Mouse (Mus musculus): ENCODE measurements at regions not wholly inside any gene's neighbourhood (a gene's known extent, or its start where the extent isn't known, plus 50 kb on each side); places are given as distances from the start of the nearest gene placed in this dataset.
"Not testable (repeated sequence)": the region's sequence is repeated elsewhere in the genome, so short reads cannot be mapped to it uniquely, and the experiment has no call there.

GRCm38 (mm10) chr7:113010150-113010549 is 56.4 kb downstream of the Rassf10 start:
- no peak for DNase-seq (ENCODE audit: low spot score in 2 of 2)

- no peak for DNase-seq (ENCODE audit: low spot score in 2 of 2)
Measured at GRCm38 (mm10) chr7:113017092-113017755, 63.5 kb downstream of the Rassf10 start.

DNA sequence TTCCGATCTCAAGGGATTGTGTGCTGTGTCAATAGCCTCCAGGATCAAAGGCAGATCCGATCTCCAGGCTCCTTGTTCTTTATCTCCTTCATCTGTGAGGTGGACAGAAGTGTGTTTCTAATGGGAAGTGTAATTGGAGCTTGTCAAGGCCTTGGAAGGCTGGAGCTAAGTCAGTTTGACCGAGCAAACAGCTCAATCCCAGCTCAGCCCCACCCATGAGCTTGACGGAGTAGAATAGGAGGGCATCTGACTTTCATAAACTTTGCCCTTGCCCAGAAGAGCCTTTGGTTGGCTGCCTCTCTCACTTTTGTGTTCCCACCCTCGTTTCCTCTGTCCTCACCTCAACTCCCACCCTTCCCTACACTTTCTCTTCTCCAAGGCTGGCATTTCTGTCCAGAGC is 67.7 kb downstream of the Rassf10 start:
- DNase-seq (ENCODE audit: low spot score in 2 of 2) = no peak

DNA sequence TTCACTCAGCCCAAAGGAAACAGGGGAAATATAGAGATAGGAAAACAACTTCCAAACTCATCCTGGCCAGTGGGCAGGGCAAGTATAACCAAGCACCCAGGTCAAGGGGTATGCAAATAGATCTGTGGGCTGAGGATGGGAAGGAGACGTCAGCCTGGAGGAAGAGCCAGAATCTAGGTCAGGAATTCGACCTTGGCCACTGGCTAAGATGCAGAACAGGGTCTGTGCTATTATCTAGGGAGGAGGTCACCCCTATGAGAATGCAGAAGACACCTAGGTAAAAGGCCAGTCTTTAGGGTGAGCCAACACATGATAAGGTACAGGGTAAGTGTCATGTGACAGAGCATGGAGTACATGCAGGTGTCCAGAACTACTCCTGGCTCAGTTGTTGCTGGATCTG is 68.8 kb downstream of the Rassf10 start:
- DNase-seq (ENCODE audit: low spot score in 2 of 2) = no peak

DNA sequence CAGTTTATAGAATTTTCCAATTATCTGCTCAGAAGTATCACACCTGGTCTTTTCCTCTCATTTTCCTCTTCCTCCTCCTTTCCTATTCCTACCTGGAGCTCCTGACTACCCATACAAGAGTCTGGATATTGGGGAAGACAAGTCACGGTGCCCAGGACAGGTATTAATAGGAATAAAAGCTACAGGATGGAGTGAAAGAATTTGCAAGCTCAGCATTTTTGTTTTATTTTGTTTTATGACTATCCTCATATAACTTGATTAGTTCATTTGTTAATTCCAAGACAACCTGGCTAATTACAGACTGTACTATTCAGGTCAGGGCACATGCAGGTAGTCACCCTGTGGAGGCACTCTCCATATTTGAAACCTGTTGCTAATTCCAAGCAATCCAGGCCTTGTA is 72.0 kb downstream of the Rassf10 start:
- no peak for DNase-seq (ENCODE audit: low spot score in 2 of 2)

DNA sequence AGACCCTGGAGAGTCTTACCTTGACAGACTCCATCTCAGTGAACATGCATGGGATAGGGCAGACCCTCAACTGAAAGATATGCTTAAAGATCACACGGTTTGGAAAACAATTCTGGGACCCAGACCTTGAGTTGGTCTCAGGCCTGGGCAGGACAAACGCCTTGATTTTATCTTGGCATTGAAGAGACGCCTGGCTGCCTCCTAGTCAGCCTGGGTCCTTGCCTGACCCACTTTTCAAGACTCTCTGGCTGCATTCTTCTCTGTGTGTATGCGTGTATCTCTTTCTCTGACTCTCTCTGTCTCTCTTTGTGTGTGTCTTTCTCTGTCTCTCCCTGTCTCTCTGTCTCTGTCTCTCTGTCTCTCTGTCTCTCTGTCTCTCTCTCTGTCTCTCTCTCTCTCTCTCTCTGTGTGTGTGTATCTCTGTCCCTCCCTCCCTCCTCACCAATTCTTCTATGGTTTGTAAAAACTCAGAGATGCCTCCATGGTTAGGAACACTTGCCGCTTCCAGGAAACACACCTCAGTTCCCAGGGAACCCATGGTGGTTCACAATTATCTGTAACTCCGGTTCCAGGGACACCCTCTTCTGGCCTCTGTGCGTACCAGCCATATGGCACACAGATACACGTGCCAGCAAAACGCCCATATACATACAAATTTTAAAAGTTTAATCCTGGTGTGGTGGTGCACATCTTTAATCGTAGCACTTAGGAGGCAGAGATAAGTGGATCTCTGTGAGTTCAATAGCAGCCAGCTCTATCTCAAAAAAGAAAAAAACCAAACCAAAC is 72.7 kb downstream of the Rassf10 start:
- no peak for DNase-seq (ENCODE audit: low spot score in 2 of 2)

DNA sequence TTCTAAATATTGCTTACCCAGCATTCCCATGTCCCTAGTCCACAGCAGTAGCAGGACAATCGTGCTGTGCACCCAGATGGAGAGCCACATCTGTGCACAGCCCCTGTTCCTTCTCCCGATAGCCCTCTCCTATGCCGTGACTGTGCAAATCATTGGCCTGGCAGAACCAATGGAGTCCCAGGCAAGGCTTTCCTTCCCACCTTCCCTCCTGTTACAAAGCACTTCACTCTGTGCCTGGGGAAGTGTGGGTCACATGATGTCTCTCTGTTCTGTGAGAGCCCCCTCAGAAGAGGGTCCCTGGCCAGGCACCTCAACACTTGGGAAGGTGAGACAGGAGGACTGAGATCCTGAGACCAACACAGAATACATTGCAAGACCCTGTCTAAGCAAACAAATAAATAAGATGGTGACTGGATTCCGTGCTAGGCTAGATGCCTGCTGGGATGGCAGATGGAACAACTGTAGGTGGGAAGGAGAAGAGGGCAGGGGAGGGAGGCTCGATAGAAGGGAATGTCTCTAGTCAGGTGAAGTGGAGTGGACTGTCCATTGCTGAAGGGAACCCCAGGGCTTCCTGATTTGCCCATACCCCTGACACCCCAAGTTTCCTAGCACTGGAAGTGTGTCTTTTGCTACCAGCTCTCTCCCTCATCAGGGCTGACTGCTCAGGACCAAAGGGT is 73.5 kb downstream of the Rassf10 start:
- DNase-seq (ENCODE audit: low spot score in 2 of 2) = no peak

DNA sequence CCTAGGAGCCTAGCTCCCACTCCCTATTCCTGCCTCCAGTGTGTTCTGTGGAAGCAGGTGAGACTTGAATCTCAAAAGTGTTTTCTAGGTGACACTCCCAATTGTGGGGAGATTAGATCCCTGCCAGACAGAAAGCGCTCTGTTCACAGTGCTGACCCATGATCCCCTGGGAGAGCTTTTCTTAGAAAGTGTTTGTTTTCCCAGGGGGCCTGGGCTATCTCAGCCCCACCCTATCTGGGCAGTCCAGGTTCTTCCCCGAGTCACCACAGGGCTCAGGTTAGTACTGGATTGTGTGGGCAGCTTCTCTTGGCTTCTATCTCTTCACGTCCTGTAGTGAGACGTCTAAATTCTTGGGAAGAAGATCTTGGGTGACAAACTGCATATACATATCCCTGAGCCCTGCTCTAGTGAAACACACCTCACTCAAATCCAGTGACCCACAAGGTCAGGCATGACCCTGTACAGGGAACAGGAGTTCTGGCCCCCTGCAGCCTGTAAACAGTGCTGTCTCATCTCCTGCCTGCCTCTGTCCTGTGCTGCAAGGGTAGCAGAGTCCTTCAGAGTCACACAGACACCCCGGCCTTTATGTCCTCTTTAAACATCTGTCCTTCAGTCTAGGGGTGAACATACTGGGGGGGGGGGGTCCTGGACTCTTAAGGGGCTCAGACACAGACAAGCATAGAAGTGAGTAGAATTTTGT is 76.4 kb downstream of the Rassf10 start:
- no peak for DNase-seq (ENCODE audit: low spot score in 2 of 2)

GRCm38 (mm10) chr7:113035751-113036150 is 82.0 kb downstream of the Rassf10 start:
- DNase-seq (ENCODE audit: low spot score in 2 of 2) = no peak

- DNase-seq (ENCODE audit: low spot score in 2 of 2) = no peak
Measured at GRCm38 (mm10) chr7:113037825-113038613, 84.3 kb downstream of the Rassf10 start.

DNA sequence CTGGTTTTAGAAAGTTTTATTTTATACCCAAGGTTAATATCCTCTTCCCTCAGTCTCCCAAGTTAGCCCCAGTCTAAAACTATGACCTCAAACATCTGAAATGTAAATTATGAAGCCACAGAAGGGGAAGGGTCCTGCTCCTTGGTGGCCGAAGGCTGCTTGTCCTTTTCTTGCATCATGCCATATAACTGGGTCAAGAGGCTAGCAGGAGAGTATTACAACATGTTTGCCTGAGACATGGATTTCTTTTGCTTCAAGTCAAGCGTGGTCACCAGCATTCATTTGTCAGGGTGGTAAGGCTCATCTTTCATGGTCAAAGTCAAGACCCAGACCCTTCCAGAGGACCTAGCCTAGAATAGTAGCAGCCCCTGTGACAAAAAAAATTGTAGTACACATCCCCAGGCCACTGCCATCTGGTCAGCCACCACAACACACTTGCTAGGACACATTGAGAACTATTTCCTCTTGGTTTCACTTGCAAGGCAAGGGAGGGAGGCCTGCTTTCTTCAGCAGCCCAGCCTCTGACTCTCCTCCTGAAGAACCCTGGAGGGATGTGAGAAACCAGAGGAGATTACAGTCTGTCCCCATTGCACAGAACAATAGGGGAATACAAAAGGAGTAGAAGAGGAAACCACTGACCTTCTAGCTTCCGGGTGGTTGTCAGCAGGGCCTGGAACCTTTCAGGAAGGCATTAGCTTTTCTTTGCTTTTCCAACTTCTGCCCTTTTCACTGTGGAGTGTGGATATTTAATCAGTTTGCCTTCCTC is 85.3 kb downstream of the Rassf10 start:
- DNase-seq (ENCODE audit: low spot score in 2 of 2) = no peak

DNA sequence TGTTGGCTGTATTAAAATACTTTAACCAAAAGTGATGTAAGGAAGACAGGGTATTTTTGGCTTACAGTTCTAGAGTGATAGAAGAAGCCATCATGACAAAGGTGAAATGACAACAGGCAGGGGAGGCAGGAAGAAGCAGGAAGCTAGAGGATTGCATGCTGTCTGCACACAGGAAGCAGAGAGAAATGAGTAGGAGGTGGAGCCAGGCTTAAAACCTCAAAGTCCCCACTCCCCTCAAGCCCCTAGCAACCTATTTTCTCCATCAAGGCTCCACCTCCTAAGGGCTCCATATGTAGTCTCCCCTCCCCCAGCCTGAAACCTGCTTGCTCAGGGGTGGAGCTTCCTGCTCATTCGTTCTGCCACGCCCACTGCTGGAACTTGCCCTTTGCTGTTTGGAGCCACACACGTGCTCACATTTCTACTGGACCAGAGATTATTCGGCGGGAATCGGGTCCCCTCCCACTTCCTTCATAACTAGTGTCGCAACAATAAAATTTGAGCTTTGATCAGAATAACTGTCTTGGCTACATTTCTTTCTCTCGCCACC is 91.9 kb downstream of the Rassf10 start:
- DNase-seq (ENCODE audit: low spot score in 2 of 2) = not testable (repeated sequence)

GRCm38 (mm10) chr7:113046406-113046805 is 92.6 kb downstream of the Rassf10 start:
- no peak for DNase-seq (ENCODE audit: low spot score in 2 of 2)

- no peak for DNase-seq (ENCODE audit: low spot score in 2 of 2)
Measured at GRCm38 (mm10) chr7:113047583-113047982, 93.8 kb downstream of the Rassf10 start.

DNA sequence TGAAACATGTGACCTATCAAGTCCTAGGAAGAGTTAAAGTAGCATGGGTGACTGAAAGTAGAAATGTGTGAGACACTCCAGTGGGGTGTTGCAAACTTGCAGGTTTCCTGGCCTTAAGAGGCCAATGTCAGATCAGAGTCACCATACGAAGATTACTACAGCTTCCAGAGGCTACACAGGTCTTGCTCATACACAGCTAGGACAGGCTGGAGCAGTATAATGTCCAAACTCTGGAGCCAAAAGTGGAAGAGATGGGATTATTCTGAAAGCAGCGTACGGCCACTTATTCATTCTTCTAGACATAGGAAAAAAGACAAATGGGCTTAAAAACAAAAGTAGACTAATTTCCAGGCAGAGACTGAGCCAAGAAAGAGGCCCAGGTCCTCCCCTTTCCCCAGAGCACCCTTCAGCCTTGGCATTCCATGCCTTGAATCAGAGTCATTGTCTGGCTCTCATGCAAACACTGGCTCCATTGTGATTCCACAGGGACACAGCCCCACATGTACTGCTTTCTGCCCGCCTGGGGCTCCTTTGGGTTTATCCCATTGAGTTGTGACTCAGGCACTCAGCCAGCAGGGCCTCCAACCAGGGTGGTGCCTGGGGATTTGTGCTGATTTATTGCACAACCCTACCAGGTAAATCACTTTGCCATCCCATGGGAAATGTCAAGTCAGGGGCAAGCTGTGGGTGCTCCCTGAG is 94.5 kb downstream of the Rassf10 start:
- DNase-seq (ENCODE audit: low spot score in 2 of 2) = peak in 1 of 2 experiments; percentile 36

DNA sequence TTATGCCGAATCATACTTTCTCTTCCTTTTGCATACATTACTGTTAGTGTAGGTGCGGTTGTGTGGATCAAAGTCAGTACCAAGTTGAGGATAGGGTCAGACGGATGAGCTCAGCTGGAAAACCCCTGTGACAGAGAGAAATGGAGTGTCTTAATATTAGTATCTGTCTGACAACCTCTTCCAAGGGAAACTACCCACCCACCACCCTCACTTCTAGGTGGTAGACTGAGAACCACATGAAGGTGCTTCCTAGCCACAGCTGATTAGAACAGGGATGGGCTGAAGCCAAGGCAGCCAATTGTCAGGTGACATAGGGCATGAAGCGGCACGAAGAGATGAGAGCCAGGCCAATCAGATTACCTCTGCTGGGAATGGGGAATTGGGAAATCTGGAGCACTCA is 95.7 kb downstream of the Rassf10 start:
- no peak for DNase-seq (ENCODE audit: low spot score in 2 of 2)

DNA sequence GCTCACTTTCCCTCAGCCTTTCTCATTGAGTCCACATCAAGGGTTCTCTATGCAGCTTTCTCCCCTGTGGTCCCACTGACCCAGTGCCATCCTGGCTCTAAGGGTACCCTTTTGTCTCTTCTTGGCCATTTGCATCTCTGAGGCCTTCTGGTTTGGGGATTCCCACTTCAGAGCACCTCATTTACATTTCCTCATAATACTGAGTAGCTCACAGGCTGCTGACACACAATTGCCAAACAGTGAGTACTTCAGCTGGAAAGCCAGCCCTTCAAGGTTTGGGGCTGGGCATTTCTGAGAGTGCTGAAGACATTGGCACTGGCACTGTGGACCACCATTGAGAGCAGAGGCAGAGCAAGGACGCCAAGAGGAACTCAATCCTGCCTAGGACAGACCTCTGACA is 99.2 kb downstream of the Rassf10 start:
- DNase-seq (ENCODE audit: low spot score in 2 of 2) = no peak

DNA sequence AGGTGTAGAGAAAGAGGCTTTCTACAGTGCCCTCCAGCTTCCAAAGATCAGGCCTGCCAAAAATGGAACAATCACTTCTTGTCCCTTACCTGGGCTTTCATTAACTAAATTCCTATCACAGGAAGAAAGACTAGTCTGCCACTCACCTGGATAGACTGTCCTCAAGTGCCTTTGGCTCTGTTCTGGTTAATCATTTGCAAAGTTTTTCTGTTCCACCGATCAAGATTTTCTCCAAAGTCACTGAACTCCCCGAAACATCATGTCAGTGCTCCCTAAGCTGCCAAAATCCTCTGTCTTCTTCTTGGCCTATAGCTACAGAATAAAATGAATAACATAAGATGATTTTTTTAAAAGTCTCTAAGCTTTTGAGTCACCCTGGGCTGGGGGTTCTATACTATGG is 102.7 kb downstream of the Rassf10 start:
- DNase-seq (ENCODE audit: low spot score in 2 of 2) = no peak

DNA sequence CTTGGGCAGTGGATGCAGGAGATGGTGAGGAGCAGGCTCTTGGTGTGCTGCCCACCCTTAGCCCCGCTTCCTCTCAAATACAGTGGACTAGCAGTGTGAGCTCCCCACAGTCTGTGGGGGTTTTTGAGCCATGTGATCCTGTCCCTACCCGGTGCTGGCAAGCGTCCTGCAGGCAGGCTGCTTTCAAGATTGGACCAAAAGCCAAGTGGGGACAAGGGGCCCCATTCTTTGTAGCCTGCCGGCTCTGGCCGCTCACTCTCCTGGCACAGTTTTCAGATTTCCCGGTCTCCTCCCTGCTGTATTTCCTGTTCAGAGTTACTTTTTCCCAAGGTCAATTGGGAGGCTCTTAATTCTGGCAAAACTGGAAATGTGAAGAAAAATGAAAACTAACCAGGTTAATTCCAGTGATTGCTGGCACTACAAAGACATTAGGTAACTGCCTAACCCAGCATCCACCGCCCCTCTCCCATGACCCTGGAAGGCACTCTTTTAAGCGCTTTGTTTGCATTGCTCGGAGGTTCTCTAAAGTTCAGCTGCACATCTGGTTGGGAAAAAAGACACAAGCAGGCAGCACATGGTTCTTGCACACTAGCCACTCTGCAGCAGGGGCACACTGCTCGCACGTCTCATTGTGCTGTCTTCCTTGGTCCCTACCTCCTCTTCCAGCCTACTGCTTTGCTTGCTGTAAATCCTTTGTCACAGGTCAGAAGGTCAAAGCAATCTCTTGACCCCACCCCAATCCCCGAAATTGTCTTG is 105.6 kb downstream of the Rassf10 start:
- DNase-seq (ENCODE audit: low spot score in 2 of 2) = peak in 1 of 2 experiments; percentile 33
